Mouse (Mus musculus) forebrain, embryonic 16.5 days (tissue): ENCODE measurements around the gene Icam1. TPM values are rescaled to one million over a fixed set of nuclear protein-coding genes. Genes with fewer than 3 reads are reported as not detected.
"Not testable (repeated sequence)": the region's sequence is repeated elsewhere in the genome, so short reads cannot be mapped to it uniquely, and the experiment has no call there.

Source experiments
- ATAC-seq: fragments of 200-750 bp; cut with Nextera tagmentation; 2 replicates; pipeline ENCODE4 v1.8.0; 2017; ENCODE audit warnings: mild to moderate bottlenecking, moderate library complexity
- H3K27ac ChIP-seq: fragments of 300-500 bp; sonication (generic); 2 replicates; pipeline ENCODE4 v1.5.1; 2014; ENCODE audit warnings: low read length, control low read depth
- H3K27me3 ChIP-seq: fragments of 300-500 bp; sonication (generic); replicated peaks from 2 replicates; pipeline ENCODE4 v1.6.1; 2014; ENCODE audit warnings: low read length; ENCODE audit not compliant: control insufficient read depth, insufficient read depth
- H3K36me3 ChIP-seq: fragments of 300-500 bp; sonication (generic); 2 replicates; pipeline ENCODE4 v1.6.1; 2014; ENCODE audit not compliant: control insufficient read depth, insufficient read depth
- H3K4me1 ChIP-seq: fragments of 300-500 bp; sonication (generic); replicated peaks from 2 replicates; pipeline ENCODE4 v1.6.1; 2014; ENCODE audit warnings: low read length; ENCODE audit not compliant: control insufficient read depth, insufficient read depth
- H3K4me2 ChIP-seq: fragments of 300-500 bp; sonication (generic); 2 replicates; pipeline ENCODE4 v1.6.1; 2014; ENCODE audit warnings: mild to moderate bottlenecking, low read length, control low read depth
- H3K4me3 ChIP-seq: fragments of 300-500 bp; sonication (generic); replicated peaks from 2 replicates; pipeline ENCODE4 v1.5.1; 2014; ENCODE audit warnings: mild to moderate bottlenecking, low read length, control low read depth
- H3K9ac ChIP-seq: fragments of 300-500 bp; sonication (generic); replicated peaks from 2 replicates; pipeline ENCODE4 v1.6.1; 2014; ENCODE audit warnings: low read depth, low read length, control low read depth
- H3K9me3 ChIP-seq: fragments of 300-500 bp; sonication (generic); 2 replicates; pipeline ENCODE4 v1.6.1; 2016; ENCODE audit warnings: low read length; ENCODE audit not compliant: control insufficient read depth
- WGBS: fragments of 180-500 bp; shearing (Covaris S2); extraction: QIAGEN DNeasy Blood & Tissue Kit; methylation state at CpG from one replicate; pipeline ENCODE4 v1.1.7; 2014; 5-methylcytosine and 5-hydroxymethylcytosine counted together
- polyA plus RNA-seq: library from polyadenylated mRNA; unstranded; fragments of >200 nt; fragmentation: Nextera tagmentation; extraction: Ambion mirVana; gene quantifications from 2 replicates; pipeline ENCODE4 v1.2.1, GENCODE M21; 2015

Icam1 gene
- polyA plus RNA-seq, 1 experiment from 2014 or later = 3.3 TPM

- Histone ChIP-seq H3K4me2 (peak overlapping the region; percentile 99), H3K27ac (no peak overlapping the region), H3K27me3 (peaks cover 86% of the 10 kb centered on the region), H3K4me3 (peak overlapping the region; percentile 37), H3K9me3 (no peaks in the 10 kb centered on the region), H3K4me1 (peaks cover 56% of the 10 kb centered on the region), H3K36me3 (no peaks in the 10 kb centered on the region), H3K9ac (no peak overlapping the region)
- WGBS = under 1% methylated on average over 34 of the region's 34 CpGs
- peak; percentile 16; the same call in 1 of the 2 replicates for ATAC-seq
Measured at GRCm38 (mm10) chr9:21033136-21033535, 17.4 kb downstream of the Icam1 start.

GRCm38 (mm10) chr9:21034481-21035085 lies 18.8 kb downstream of the Icam1 start:
- WGBS = 4% methylated on average over 17 of the region's 17 CpGs
- ATAC-seq = no peak
- Histone ChIP-seq H3K27me3 (peaks cover 87% of the 10 kb centered on the region), H3K27ac (no peak overlapping the region), H3K4me2 (no peak overlapping the region), H3K36me3 (no peaks in the 10 kb centered on the region), H3K9ac (no peak overlapping the region), H3K9me3 (no peaks in the 10 kb centered on the region), H3K4me3 (no peak overlapping the region), H3K4me1 (peaks cover 51% of the 10 kb centered on the region)

- WGBS = 13% methylated on average over 9 of the region's 9 CpGs
- peaks cover 80% of the 10 kb centered on the region for H3K27me3 ChIP-seq
- peaks cover 45% of the 10 kb centered on the region for H3K4me1 ChIP-seq
- H3K27ac ChIP-seq = no peak overlapping the region
- no peaks in the 10 kb centered on the region for H3K36me3 ChIP-seq
- no peaks in the 10 kb centered on the region for H3K9me3 ChIP-seq
- H3K4me3 ChIP-seq = no peak overlapping the region
- no peak overlapping the region for H3K9ac ChIP-seq
- no peak for ATAC-seq
- no peak overlapping the region for H3K4me2 ChIP-seq
Measured at GRCm38 (mm10) chr9:21035586-21035985, 19.8 kb downstream of the Icam1 start.

GRCm38 (mm10) chr9:21036161-21036560 lies 20.4 kb downstream of the Icam1 start:
- no peaks in the 10 kb centered on the region for H3K36me3 ChIP-seq
- H3K4me3 ChIP-seq = no peak overlapping the region
- WGBS = 6% methylated on average over 20 of the region's 20 CpGs
- H3K9me3 ChIP-seq = no peaks in the 10 kb centered on the region
- H3K9ac ChIP-seq = no peak overlapping the region
- ATAC-seq = no peak
- no peak overlapping the region for H3K27ac ChIP-seq
- H3K4me2 ChIP-seq = no peak overlapping the region
- H3K27me3 ChIP-seq = peaks cover 79% of the 10 kb centered on the region
- peaks cover 42% of the 10 kb centered on the region for H3K4me1 ChIP-seq

GRCm38 (mm10) chr9:21036666-21037065 lies 20.9 kb downstream of the Icam1 start:
- no peaks in the 10 kb centered on the region for H3K9me3 ChIP-seq
- H3K27ac ChIP-seq = no peak overlapping the region
- H3K4me2 ChIP-seq = peak overlapping the region; percentile 74
- no peaks in the 10 kb centered on the region for H3K36me3 ChIP-seq
- no peak for ATAC-seq
- peaks cover 76% of the 10 kb centered on the region for H3K27me3 ChIP-seq
- peak overlapping the region; percentile 57 for H3K4me3 ChIP-seq
- WGBS = 1% methylated on average over 22 of the region's 22 CpGs
- peaks cover 39% of the 10 kb centered on the region for H3K4me1 ChIP-seq
- H3K9ac ChIP-seq = no peak overlapping the region

GRCm38 (mm10) chr9:21037481-21037891 lies 21.7 kb downstream of the Icam1 start:
- Histone ChIP-seq H3K4me3 (peak overlapping the region; percentile 57), H3K27ac (no peak overlapping the region), H3K27me3 (peaks cover 70% of the 10 kb centered on the region), H3K36me3 (no peaks in the 10 kb centered on the region), H3K9me3 (no peaks in the 10 kb centered on the region), H3K4me1 (peaks cover 31% of the 10 kb centered on the region), H3K9ac (peak overlapping the region; percentile 75), H3K4me2 (peak overlapping the region; percentile 74)
- peak; percentile 79 for ATAC-seq
- 2% methylated on average over 31 of the region's 31 CpGs for WGBS

- Histone ChIP-seq H3K4me3 (no peak overlapping the region), H3K9ac (no peak overlapping the region), H3K27ac (no peak overlapping the region), H3K9me3 (no peaks in the 10 kb centered on the region), H3K4me2 (no peak overlapping the region), H3K4me1 (peaks cover 19% of the 10 kb centered on the region), H3K36me3 (no peaks in the 10 kb centered on the region), H3K27me3 (peaks cover 52% of the 10 kb centered on the region)
- no peak for ATAC-seq
- WGBS = 74% methylated on average over 3 of the region's 3 CpGs
Measured at GRCm38 (mm10) chr9:21039779-21040178, 24.0 kb downstream of the Icam1 start.

GRCm38 (mm10) chr9:21041308-21041707 lies 25.5 kb downstream of the Icam1 start:
- H3K27ac ChIP-seq = no peak overlapping the region

GRCm38 (mm10) chr9:21043563-21043962 lies 27.8 kb downstream of the Icam1 start:
- peaks cover 14% of the 10 kb centered on the region for H3K27me3 ChIP-seq
- WGBS = 86% methylated on average over 4 of the region's 4 CpGs
- H3K4me3 ChIP-seq = no peak overlapping the region
- H3K9ac ChIP-seq = no peak overlapping the region
- no peaks in the 10 kb centered on the region for H3K36me3 ChIP-seq
- no peak for ATAC-seq
- no peak overlapping the region for H3K4me2 ChIP-seq
- H3K27ac ChIP-seq = no peak overlapping the region
- no peaks in the 10 kb centered on the region for H3K9me3 ChIP-seq
- no peaks in the 10 kb centered on the region for H3K4me1 ChIP-seq

More at GRCm38 (mm10) chr9:21041308-21041707, 25.5 kb downstream of the Icam1 start:
- no peak for ATAC-seq
- Histone ChIP-seq H3K4me3 (no peak overlapping the region), H3K4me2 (no peak overlapping the region), H3K36me3 (no peaks in the 10 kb centered on the region), H3K4me1 (peaks cover 14% of the 10 kb centered on the region), H3K9me3 (no peaks in the 10 kb centered on the region), H3K9ac (no peak overlapping the region), H3K27me3 (peaks cover 36% of the 10 kb centered on the region)
- WGBS = 47% methylated on average over 4 of the region's 4 CpGs

- ATAC-seq, H3K27ac ChIP-seq: not testable (repeated sequence)
- WGBS = 46% methylated on average over 1 of the region's 1 CpGs
Measured at GRCm38 (mm10) chr9:21044785-21045184, 29.0 kb downstream of the Icam1 start.

More at GRCm38 (mm10) chr9:21044785-21045184, 29.0 kb downstream of the Icam1 start:
- H3K4me3 ChIP-seq, H3K27me3 ChIP-seq, H3K36me3 ChIP-seq, H3K4me2 ChIP-seq, H3K9ac ChIP-seq, H3K4me1 ChIP-seq, H3K9me3 ChIP-seq: not testable (repeated sequence)
